Mouse (Mus musculus): ENCODE data around the gene Emp1.

DNA sequence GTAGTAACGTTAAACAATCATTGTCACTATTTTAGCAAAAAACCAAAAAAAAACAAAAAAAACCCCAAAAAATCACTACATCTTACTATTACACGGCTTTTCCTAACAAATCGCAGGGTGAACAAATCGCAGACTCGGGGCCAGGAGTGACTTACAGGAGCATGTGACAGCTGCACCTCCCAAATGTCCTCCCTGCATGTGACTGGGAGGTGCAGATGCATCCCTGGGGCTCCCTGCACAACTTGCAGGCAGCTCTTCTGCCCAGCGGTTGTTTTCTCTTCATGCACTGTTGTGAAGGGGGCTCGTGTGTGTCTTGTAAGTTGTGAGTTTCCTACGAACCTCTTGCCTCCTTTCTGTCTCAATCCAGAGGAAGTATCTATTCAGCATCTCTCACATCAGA is 33.0 kb downstream of the Emp1 start:
- TF ChIP-seq CTCF (IDR thresholded peaks at IDR 0.05; ENCODE audit: control insufficient read depth, insufficient read depth, insufficient read length) = no peak
- no peak for TF ChIP-seq CEBPB (IDR thresholded peaks at IDR 0.05; ENCODE audit: low read depth)
- no peak for TF ChIP-seq MAX (IDR thresholded peaks at IDR 0.05)
- no peak for TF ChIP-seq MYOG (IDR thresholded peaks at IDR 0.05; ENCODE audit: control insufficient read depth, extremely low read depth, insufficient read length)

Data from C2C12 (cell line).